Mouse (Mus musculus) intestine, embryonic 14.5 days (tissue): ENCODE measurements around the gene Spata9. TPM values are rescaled to one million over a fixed set of nuclear protein-coding genes. Genes with fewer than 3 reads are reported as not detected.
A peak's percentile ranks its signal among the peaks of the same experiment; 100 is the strongest.

Source experiments
- ATAC-seq: fragments of 200-750 bp; cut with Nextera tagmentation; replicated peaks from 2 replicates; pipeline ENCODE4 v1.8.0; 2017; ENCODE audit warnings: low read depth, moderate number of reproducible peaks, moderate TSS enrichment, moderate library complexity; ENCODE audit not compliant: low FRiP score, low TSS enrichment
- DNase-seq: peaks from one replicate; pipeline ENCODE4 v3.0.0-alpha.2; 2018; ENCODE audit warnings: low spot score
- H3K27ac ChIP-seq: fragments of 300-500 bp; sonication (generic); 2 replicates; pipeline ENCODE4 v1.5.1; 2014; ENCODE audit warnings: low read depth, mild to moderate bottlenecking, control low read depth
- H3K27me3 ChIP-seq: fragments of 300-500 bp; sonication (generic); replicated peaks from 2 replicates; pipeline ENCODE4 v1.6.1; 2014; ENCODE audit warnings: low read length, control low read depth; ENCODE audit not compliant: control insufficient read depth, insufficient read depth
- H3K36me3 ChIP-seq: fragments of 300-500 bp; sonication (generic); 2 replicates; pipeline ENCODE4 v1.6.1; 2014; ENCODE audit warnings: low read length, control low read depth; ENCODE audit not compliant: control insufficient read depth, insufficient read depth
- H3K4me1 ChIP-seq: fragments of 300-500 bp; sonication (generic); replicated peaks from 2 replicates; pipeline ENCODE4 v1.6.1; 2014; ENCODE audit warnings: low read length, control low read depth, mixed read lengths; ENCODE audit not compliant: control insufficient read depth, insufficient read depth
- H3K4me2 ChIP-seq: fragments of 300-500 bp; sonication (generic); 2 replicates; pipeline ENCODE4 v1.6.1; 2014; ENCODE audit warnings: low read length
- H3K4me3 ChIP-seq: fragments of 300-500 bp; sonication (generic); 2 replicates; pipeline ENCODE4 v1.5.1; 2014; ENCODE audit warnings: low read depth, low read length, control low read depth, mixed read lengths
- H3K9ac ChIP-seq: fragments of 300-500 bp; sonication (generic); 2 replicates; pipeline ENCODE4 v1.6.1; 2014; ENCODE audit warnings: mild to moderate bottlenecking, low read length
- H3K9me3 ChIP-seq: fragments of 300-500 bp; sonication (generic); 2 replicates; pipeline ENCODE4 v1.6.1; 2016; ENCODE audit warnings: low read length, control low read depth; ENCODE audit not compliant: control insufficient read depth
- WGBS: fragments of 180-500 bp; shearing (Covaris S2); extraction: QIAGEN DNeasy Blood & Tissue Kit; methylation state at CpG from one replicate; pipeline ENCODE4 v1.1.7; 2014; 5-methylcytosine and 5-hydroxymethylcytosine counted together
- polyA plus RNA-seq: library from polyadenylated mRNA; unstranded; fragments of >200 nt; fragmentation: Nextera tagmentation; extraction: Ambion mirVana; gene quantifications from 2 replicates; pipeline ENCODE4 v1.2.1, GENCODE M21; 2014

Spata9 gene
- polyA plus RNA-seq, 1 experiment from 2014 or later, result 0.35 TPM

DNA sequence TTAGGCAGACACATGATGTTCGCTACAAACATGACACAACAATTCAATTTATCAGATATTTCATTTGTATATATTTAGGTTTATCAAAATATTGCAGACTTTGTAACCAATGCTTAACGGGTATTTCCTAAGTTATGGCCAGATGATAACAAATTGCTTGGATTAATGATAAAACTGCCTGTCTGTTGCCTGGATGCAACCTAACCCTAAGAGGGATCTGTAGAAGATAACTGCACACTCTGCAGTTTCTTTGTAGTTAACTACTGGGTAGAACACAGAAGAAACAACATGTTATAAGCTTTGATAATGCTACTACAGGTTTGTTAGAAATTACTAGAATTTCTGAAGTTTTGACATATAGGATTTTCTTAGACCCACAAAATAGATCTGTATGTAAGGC, 9.3 kb downstream of the Spata9 start:
- no peak for ATAC-seq
- WGBS, result 76% methylated on average over 2 of the region's 2 CpGs
- no peak overlapping the region for H3K27ac ChIP-seq
- H3K36me3 ChIP-seq, result no peaks in the 10 kb centered on the region
- H3K4me2 ChIP-seq, result no peak overlapping the region
- H3K4me1 ChIP-seq, result no peaks in the 10 kb centered on the region
- no peak overlapping the region for H3K9ac ChIP-seq
- no peak overlapping the region for H3K4me3 ChIP-seq
- no peaks in the 10 kb centered on the region for H3K9me3 ChIP-seq
- DNase-seq, result no peak
- no peaks in the 10 kb centered on the region for H3K27me3 ChIP-seq

DNA sequence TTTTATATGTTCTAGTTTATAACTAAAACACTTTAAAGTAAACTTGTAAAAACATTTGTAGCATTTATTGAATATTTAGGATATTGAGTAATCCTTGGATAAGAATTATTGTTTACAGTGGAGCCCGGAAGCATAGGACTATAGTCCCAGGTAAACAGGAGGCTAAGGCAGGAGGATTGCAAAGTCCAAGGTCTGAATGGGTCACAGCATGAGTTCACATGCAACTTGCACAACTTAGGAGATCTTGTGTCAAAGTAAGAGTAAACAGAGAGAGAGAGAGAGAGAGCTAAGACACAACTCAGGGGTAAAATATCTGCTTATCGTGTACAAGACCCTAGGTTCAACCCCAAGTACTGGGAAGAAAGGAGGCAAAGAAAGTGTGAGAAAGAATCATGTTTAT, 9.7 kb downstream of the Spata9 start:
- Histone ChIP-seq H3K4me2 (no peak overlapping the region), H3K4me3 (no peak overlapping the region), H3K27ac (no peak overlapping the region), H3K27me3 (no peaks in the 10 kb centered on the region), H3K36me3 (no peaks in the 10 kb centered on the region), H3K4me1 (no peaks in the 10 kb centered on the region), H3K9me3 (no peaks in the 10 kb centered on the region), H3K9ac (no peak overlapping the region)
- WGBS, result 74% methylated on average over 2 of the region's 2 CpGs
- no peak for DNase-seq
- ATAC-seq, result no peak

DNA sequence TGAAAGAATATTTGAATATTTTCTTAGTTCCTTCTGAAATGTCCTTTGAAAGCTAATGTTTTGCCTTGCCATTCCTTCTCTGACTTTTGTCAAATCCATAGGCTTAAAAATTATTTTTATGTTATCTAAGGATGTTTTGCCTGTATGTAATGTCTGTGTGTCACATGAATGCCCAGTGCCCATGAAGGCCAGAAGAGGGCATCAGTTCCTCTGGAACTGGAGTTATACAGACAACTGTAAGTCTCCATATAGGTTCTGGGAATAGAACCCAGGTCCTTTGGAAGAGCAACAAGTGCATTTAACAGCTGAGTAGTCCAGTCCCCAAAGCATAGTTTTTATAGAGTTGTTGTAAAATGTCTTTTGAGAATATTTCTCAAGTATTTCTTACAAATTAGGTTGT, 15.0 kb downstream of the Spata9 start:
- DNase-seq, result no peak
- Histone ChIP-seq H3K4me1 (no peaks in the 10 kb centered on the region), H3K4me2 (no peak overlapping the region), H3K4me3 (no peak overlapping the region), H3K27me3 (no peaks in the 10 kb centered on the region), H3K9ac (no peak overlapping the region), H3K27ac (no peak overlapping the region), H3K9me3 (no peaks in the 10 kb centered on the region), H3K36me3 (no peaks in the 10 kb centered on the region)
- ATAC-seq, result no peak

DNA sequence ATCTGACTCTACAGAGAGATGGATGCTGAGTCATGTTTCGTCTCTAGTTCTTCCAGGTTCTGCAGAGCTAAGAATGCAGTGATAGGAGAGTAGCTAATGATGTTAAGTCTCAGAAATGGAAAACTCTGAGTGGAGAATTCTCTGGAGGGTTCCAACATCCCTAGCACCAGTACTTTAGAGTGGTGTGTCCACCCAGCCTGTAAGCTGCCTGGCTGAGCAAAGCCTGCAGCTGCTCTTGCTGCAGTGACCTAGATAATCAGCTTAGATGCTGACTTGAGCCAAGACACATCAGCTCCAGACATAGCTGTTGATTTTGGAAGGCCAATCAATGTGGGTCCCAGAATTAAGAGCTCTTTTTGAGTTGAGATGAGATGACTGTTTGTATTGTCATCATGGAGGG, 21.1 kb downstream of the Spata9 start:
- Histone ChIP-seq H3K4me1 (no peaks in the 10 kb centered on the region; the same call in 1 of the 2 replicates), H3K4me2 (no peak overlapping the region), H3K27ac (no peak overlapping the region), H3K36me3 (no peaks in the 10 kb centered on the region), H3K27me3 (no peaks in the 10 kb centered on the region), H3K4me3 (no peak overlapping the region), H3K9me3 (no peaks in the 10 kb centered on the region), H3K9ac (no peak overlapping the region)
- ATAC-seq (no peak), DNase-seq (no peak)
- 92% methylated on average over 1 of the region's 1 CpGs for WGBS

GRCm38 (mm10) chr13:75992169-75993028, 25.4 kb downstream of the Spata9 start:
- Histone ChIP-seq H3K27ac (no peak overlapping the region), H3K4me1 (no peaks in the 10 kb centered on the region; the same call in 1 of the 2 replicates), H3K9me3 (no peaks in the 10 kb centered on the region; the same call in 1 of the 2 replicates), H3K4me2 (no peak overlapping the region), H3K9ac (no peak overlapping the region), H3K4me3 (no peak overlapping the region), H3K27me3 (no peaks in the 10 kb centered on the region), H3K36me3 (no peaks in the 10 kb centered on the region)
- DNase-seq (no peak), ATAC-seq (no peak)
- WGBS, result 61% methylated on average over 9 of the region's 9 CpGs

DNA sequence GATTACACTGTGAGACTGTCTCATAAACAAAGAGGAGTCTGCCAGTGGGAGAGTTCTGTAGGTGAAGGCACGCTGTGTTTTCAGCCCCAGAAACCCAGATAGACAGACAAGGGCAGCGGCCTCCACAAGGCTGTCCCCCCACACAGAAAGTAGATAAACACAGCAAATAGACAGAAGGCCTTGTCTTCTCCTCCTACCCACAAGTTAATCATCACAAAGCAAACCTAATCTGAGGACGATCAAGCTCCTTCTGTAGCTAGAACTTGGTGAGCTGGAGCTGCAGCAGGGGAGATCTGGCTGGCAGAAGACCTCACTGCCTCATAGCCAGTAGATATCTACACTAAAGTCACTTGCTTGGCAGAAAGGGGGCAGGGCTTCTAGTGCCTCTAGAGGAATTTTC, 36.3 kb downstream of the Spata9 start:
- WGBS, result 64% methylated on average over 3 of the region's 3 CpGs
- no peak for ATAC-seq
- no peak overlapping the region for H3K4me3 ChIP-seq
- H3K9ac ChIP-seq, result no peak overlapping the region
- no peak for DNase-seq
- H3K4me1 ChIP-seq, result no peaks in the 10 kb centered on the region
- no peak overlapping the region for H3K27ac ChIP-seq
- H3K36me3 ChIP-seq, result no peaks in the 10 kb centered on the region
- H3K4me2 ChIP-seq, result no peak overlapping the region
- no peaks in the 10 kb centered on the region for H3K27me3 ChIP-seq
- H3K9me3 ChIP-seq, result no peaks in the 10 kb centered on the region

DNA sequence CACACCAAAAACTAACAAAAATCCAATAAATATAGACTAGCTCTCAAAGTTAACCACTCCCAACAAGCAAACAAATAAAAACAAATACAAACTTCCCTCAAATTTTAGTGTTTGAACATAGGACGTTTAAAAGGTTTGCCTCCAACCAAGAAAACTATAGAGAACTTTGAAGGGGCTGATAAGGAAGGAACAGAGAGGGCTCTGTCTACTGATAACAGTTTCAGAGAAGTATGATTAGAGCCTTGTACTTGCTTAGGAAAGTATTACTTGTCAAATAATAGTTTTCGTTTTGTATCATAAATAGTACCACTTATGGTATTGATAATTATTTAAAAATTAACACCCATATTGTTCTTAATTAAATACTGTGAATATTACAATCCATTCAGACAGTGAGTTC, 47.6 kb downstream of the Spata9 start:
- H3K4me1 ChIP-seq, result peaks cover 7% of the 10 kb centered on the region; the same call in 1 of the 2 replicates
- no peak overlapping the region for H3K4me3 ChIP-seq
- H3K9me3 ChIP-seq, result no peaks in the 10 kb centered on the region
- H3K27me3 ChIP-seq, result no peaks in the 10 kb centered on the region
- no peak overlapping the region for H3K4me2 ChIP-seq
- no peak overlapping the region for H3K9ac ChIP-seq
- ATAC-seq (no peak), DNase-seq (no peak)
- WGBS, result 71% methylated on average over 2 of the region's 2 CpGs
- no peak overlapping the region for H3K27ac ChIP-seq
- H3K36me3 ChIP-seq, result no peaks in the 10 kb centered on the region

GRCm38 (mm10) chr13:76017465-76017864, 50.5 kb downstream of the Spata9 start:
- H3K4me2 ChIP-seq, result peak overlapping the region; percentile 76
- H3K4me3 ChIP-seq, result peak overlapping the region; percentile 81
- DNase-seq (no peak), ATAC-seq (no peak)
- no peaks in the 10 kb centered on the region for H3K36me3 ChIP-seq
- peak overlapping the region; percentile 95 for H3K27ac ChIP-seq
- H3K9me3 ChIP-seq, result no peaks in the 10 kb centered on the region
- H3K27me3 ChIP-seq, result no peaks in the 10 kb centered on the region
- 64% methylated on average over 4 of the region's 4 CpGs for WGBS
- H3K9ac ChIP-seq, result peak overlapping the region; percentile 96
- H3K4me1 ChIP-seq, result peaks cover 7% of the 10 kb centered on the region; the same call in 1 of the 2 replicates
